Mouse (Mus musculus) liver, adult 2 months (tissue): ENCODE measurements around the gene Mlf1.

Experiments
- CTCF ChIP-seq: fragments of 200-500 bp; IDR thresholded peaks from 2 replicates; pipeline ENCODE4 v1.5.1; 2011; ENCODE audit warnings: low read depth, low read length, control low read depth
- POLR2A ChIP-seq: fragments of 200-500 bp; IDR thresholded peaks from 2 replicates; pipeline ENCODE4 v1.6.1; 2011; ENCODE audit warnings: low read length, control low read depth; ENCODE audit not compliant: insufficient read depth; ENCODE audit errors: extremely low read depth

DNA sequence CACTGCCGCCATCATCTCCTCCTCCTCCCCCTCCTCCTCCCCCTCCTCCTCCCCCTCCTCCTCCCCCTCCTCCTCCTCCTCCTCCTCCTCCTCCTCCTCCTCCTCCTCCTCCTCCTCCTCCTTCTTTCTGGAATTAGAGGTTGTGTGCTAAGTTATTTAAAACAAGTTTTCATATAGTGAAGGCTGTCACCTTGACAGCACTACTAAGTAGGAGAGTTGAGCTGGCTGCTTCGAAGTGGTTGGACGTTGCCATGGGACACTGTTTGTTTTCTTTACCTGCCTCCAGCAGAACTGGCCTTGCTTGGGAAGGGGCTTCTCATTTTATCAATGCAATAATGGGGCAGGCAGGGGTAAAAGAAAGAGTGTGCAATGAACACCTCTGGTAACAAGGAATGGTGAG, 1.2 kb downstream of the Mlf1 start, which contains the start of gene Gm17402:
- no peak for TF ChIP-seq POLR2A
- no peak for TF ChIP-seq CTCF
